Mouse (Mus musculus): ENCODE results near the gene Fthl17f. TPM values are rescaled to one million over a fixed set of nuclear protein-coding genes. Genes with fewer than 3 reads are reported as not detected.

Gene Fthl17f
- polyA plus RNA-seq, 1 experiment, result not detected

DNA sequence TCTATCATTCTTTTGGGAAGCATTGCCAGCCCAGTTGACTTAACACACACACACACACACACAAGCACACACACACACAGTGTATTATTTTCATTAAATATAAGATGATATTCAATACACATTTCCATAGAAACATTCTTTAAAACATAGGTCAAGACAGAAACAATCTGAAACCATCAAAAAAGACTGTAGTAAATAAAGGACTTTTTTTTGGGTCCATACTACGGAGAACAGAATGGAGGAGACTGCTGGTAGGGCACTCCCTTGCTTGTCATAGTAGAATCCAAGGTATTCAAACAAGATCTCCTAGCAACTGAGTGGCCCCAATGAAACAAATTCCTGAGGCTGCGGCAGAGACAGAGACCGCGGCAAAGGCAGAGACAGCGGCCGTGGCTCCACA lies 41.4 kb downstream of the Fthl17f start, which contains the start of gene 4930402K13Rik:
4930402K13Rik (plus strand) TSS at position 301 of the 400 bp plus-strand sequence.
- DNase-seq (ENCODE audit: low read depth in 1 of 2, low spot score in 2 of 2), result no peak
- Histone ChIP-seq H3K4me1 (ENCODE audit: control insufficient read depth, insufficient read depth, insufficient read length) (no peaks in the 10 kb centered on the region), H3K36me3 (ENCODE audit: control insufficient read depth, insufficient read depth, low read length) (no peaks in the 10 kb centered on the region), H3K27me3 (ENCODE audit: control insufficient read depth, insufficient read depth, low read length) (no peaks in the 10 kb centered on the region), H3K27ac (ENCODE audit: insufficient read depth, low read length) (no peak within 1 kb of the TSS), H3K4me3 (ENCODE audit: extremely low read depth, insufficient read depth, insufficient read length) (no peak within 1 kb of the TSS)
- TF ChIP-seq POLR2A (IDR thresholded peaks at IDR 0.05; ENCODE audit: low read depth, low read length) (no peak), CTCF (IDR thresholded peaks at IDR 0.05; ENCODE audit: extremely low read depth, insufficient read depth, insufficient read length, insufficient replicate concordance) (no peak)
- 97% methylated on average over 6 of the region's 6 CpGs for WGBS

DNA sequence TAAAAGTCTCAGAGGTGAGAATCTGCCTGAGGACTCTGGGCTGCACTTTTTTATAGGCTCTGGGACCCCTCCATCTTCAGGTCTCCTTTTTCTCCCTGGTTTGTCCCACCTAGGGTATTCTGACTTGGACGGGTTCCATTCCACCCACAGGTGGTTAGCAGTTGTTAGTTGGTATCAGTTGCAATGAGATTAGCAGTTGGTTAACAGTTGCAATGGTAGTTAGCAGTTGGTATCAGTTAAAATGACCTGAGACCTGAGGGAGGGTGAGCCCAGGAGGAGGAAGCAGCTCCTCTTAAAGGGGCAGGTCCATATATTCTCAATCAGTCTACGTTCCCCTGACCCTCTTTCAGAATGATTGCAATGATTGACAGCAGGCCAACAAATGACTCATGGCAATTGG lies 47.6 kb downstream of the Fthl17f start:
- 55% methylated on average over 2 of the region's 2 CpGs for WGBS
- H3K4me3 ChIP-seq (ENCODE audit: extremely low read depth, insufficient read depth, insufficient read length), result no peak overlapping the region
- H3K27ac ChIP-seq (ENCODE audit: insufficient read depth, low read length), result no peak overlapping the region
- H3K36me3 ChIP-seq (ENCODE audit: control insufficient read depth, insufficient read depth, low read length), result no peaks in the 10 kb centered on the region
- no peak for DNase-seq (ENCODE audit: low read depth in 1 of 2, low spot score in 2 of 2)
- TF ChIP-seq POLR2A (IDR thresholded peaks at IDR 0.05; ENCODE audit: low read depth, low read length) (no peak), CTCF (IDR thresholded peaks at IDR 0.05; ENCODE audit: extremely low read depth, insufficient read depth, insufficient read length, insufficient replicate concordance) (no peak)
- no peaks in the 10 kb centered on the region for H3K27me3 ChIP-seq (ENCODE audit: control insufficient read depth, insufficient read depth, low read length)
- H3K4me1 ChIP-seq (ENCODE audit: control insufficient read depth, insufficient read depth, insufficient read length), result no peaks in the 10 kb centered on the region

Other genes starting within 250 kb of the Fthl17f start
- gene Gm6592, start 219.0 kb upstream of the Fthl17f start, polyA plus RNA-seq (2012; rRNA removed), result not detected in 2 replicates
- not detected in 2 replicates for gene Gm5751, start 188.8 kb upstream of the Fthl17f start, polyA plus RNA-seq (2012; rRNA removed)
- 0.99 and 1.5 TPM in 2 replicates for gene B630019K06Rik, start 170.6 kb upstream of the Fthl17f start, polyA plus RNA-seq (2012; rRNA removed)
- gene Fthl17b, start 100.0 kb upstream of the Fthl17f start, polyA plus RNA-seq (2012; rRNA removed), result not detected in 2 replicates
- gene Fthl17c, start 86.5 kb upstream of the Fthl17f start, polyA plus RNA-seq (2012; rRNA removed), result not detected in 2 replicates
- gene Fthl17d, start 76.3 kb upstream of the Fthl17f start, polyA plus RNA-seq (2012; rRNA removed), result not detected in 2 replicates
- gene Fthl17e, start 29.5 kb upstream of the Fthl17f start, polyA plus RNA-seq (2012; rRNA removed), result not detected in 2 replicates
- not detected in 2 replicates for gene 4930402K13Rik, start 41.5 kb downstream of the Fthl17f start, polyA plus RNA-seq (2012; rRNA removed)
- gene Lancl3, start 136.9 kb downstream of the Fthl17f start, polyA plus RNA-seq (2012; rRNA removed), result 0.15 and 0.34 TPM in 2 replicates
- gene Gm14862, start 193.9 kb downstream of the Fthl17f start, polyA plus RNA-seq (2012; rRNA removed), result 0.09 TPM in 1 of 2 replicates, not detected in the other
- 2.2 and 3.6 TPM in 2 replicates for gene Xk, start 209.7 kb downstream of the Fthl17f start, polyA plus RNA-seq (2012; rRNA removed)
- gene H2al1m, start 220.7 kb downstream of the Fthl17f start, polyA plus RNA-seq (2012; rRNA removed), result 0.37 and 0.93 TPM in 2 replicates

Measured in spleen, adult 2 months (tissue).